Mouse (Mus musculus) right cerebral cortex, postnatal 14 days (tissue): Measurements from ENCODE around the gene 1600014C10Rik.
A peak's percentile ranks its signal among the peaks of the same experiment; 100 is the strongest.

Experiments used
- DNase-seq: peaks from one replicate; pipeline ENCODE4 v3.0.0; 2022

1600014C10Rik gene

GRCm38 (mm10) chr7:38217417-38218171 is 34.6 kb downstream of the 1600014C10Rik start:
- DNase-seq, result peak; percentile 17

GRCm38 (mm10) chr7:38218631-38219367 is 35.8 kb downstream of the 1600014C10Rik start:
- DNase-seq, result no peak

- DNase-seq, result no peak
These were observed 36.5 kb downstream of the 1600014C10Rik start for GRCm38 (mm10) chr7:38219526-38219925.

- no peak for DNase-seq
These were observed 37.8 kb downstream of the 1600014C10Rik start for GRCm38 (mm10) chr7:38220866-38221265.

- no peak for DNase-seq
These were observed 41.8 kb downstream of the 1600014C10Rik start for GRCm38 (mm10) chr7:38224577-38225369.

- DNase-seq, result no peak
These were observed 43.2 kb downstream of the 1600014C10Rik start for GRCm38 (mm10) chr7:38226226-38226625.

- DNase-seq, result no peak
These were observed 44.3 kb downstream of the 1600014C10Rik start for GRCm38 (mm10) chr7:38227181-38227899.

GRCm38 (mm10) chr7:38227900-38228298 is 44.9 kb downstream of the 1600014C10Rik start, which contains the start of gene Plekhf1:
Plekhf1 (minus strand) TSS chr7:38228016.
- DNase-seq, result peak; percentile 81

GRCm38 (mm10) chr7:38228329-38228728 is 45.3 kb downstream of the 1600014C10Rik start:
- DNase-seq, result no peak

- DNase-seq, result no peak
These were observed 47.3 kb downstream of the 1600014C10Rik start for GRCm38 (mm10) chr7:38230285-38230684.

- no peak for DNase-seq
These were observed 53.5 kb downstream of the 1600014C10Rik start for GRCm38 (mm10) chr7:38236400-38237105.

GRCm38 (mm10) chr7:38237140-38237539 is 54.1 kb downstream of the 1600014C10Rik start:
- no peak for DNase-seq

- DNase-seq, result no peak
These were observed 59.4 kb downstream of the 1600014C10Rik start for GRCm38 (mm10) chr7:38242417-38242816.
